Mouse (Mus musculus): ENCODE measurements around the gene H2-Q7.
"Not testable (repeated sequence)": the region's sequence is repeated elsewhere in the genome, so short reads cannot be mapped to it uniquely, and the experiment has no call there.

Gene H2-Q7

DNA sequence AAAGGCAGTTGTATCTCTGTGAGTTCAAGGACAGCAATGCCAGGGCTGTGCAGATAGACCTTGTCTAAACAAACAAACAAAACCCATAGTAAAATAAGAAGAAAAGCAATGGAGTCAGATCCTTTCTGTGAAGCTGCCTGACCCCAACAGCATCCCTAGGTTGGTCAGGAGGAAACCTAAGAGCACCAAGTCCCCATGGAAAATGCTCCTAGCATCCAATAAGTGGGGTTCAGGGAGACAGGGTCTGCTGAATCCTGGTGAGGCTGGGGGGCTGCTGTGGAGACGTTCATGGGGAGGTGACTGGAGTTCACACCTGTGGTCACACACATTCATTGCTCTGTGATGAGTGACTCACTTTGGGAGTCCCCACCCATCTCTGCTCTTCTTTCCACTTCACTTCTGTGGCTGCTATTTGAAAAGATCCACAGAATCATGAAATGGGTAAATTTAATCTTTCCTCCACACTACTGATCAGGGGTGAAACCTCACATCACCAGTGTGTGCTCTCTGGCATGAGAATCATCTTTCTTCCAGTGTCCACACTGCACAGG lies 1.5 kb upstream of the H2-Q7 start:
- not testable (repeated sequence) for DNase-seq

DNA sequence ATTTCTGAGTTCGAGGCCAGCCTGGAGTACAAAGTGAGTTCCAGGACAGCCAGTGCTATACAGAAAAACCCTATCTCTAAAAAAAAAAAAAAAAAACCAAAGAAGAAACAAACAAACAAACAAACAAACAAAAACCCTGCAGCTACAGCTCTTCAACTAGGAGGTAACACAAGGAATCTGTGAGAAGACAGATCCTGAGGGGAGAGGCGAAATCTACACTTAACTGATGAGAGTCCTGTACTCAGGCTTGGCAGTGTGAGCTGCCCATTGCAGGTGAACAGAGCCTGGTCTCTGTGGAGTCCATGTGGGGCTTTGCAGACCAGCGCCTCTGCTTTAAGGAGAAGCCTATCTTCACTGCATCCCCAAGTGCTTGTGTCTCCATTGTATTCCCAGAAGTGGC lies 560 bp upstream of the H2-Q7 start:
- not testable (repeated sequence) for DNase-seq

DNA sequence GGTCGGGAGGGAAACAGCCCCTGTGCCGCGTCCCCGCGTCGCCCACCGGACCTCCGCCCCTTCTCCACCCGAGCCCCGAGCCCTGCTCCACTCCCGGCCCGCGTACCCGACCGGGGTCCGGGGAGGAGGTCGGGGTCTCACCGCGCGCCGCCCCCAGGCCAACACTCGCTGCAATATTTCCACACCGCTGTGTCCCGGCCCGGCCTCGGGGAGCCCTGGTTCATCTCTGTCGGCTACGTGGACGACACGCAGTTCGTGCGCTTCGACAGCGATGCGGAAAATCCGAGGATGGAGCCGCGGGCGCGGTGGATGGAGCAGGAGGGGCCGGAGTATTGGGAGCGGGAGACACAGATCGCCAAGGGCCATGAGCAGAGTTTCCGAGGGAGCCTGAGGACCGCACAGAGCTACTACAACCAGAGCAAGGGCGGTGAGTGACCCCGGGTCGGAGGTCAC lies 366 bp downstream of the H2-Q7 start:
- DNase-seq = peak; percentile 7

DNA sequence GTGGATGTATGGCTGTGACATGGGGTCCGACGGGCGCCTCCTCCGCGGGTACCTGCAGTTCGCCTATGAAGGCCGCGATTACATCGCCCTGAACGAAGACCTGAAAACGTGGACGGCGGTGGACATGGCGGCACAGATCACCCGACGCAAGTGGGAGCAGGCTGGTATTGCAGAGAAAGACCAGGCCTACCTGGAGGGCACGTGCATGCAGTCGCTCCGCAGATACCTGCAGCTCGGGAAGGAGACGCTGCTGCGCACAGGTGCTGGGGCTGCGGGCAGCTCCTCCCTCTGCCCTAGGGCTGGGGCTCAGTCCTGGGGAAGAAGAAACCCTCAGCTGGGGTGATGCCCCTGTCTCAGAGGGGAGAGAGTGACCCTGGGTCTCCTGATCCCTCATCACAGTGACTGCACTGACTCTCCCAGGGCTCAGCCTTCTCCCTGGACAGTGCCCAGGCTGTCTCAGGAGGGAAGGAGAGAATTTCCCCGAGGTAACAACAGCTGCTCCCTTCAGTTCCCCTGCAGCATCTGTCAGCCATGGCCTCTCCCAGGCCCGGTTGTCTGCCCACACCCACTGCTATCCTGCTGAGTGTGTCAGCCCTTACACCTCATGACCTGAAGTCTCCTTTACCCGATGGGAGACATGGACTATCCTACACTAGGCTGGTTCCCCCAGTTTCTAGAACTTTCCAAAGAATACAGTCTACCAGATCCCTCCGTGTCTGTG lies 1.1 kb downstream of the H2-Q7 start:
- not testable (repeated sequence) for DNase-seq

DNA sequence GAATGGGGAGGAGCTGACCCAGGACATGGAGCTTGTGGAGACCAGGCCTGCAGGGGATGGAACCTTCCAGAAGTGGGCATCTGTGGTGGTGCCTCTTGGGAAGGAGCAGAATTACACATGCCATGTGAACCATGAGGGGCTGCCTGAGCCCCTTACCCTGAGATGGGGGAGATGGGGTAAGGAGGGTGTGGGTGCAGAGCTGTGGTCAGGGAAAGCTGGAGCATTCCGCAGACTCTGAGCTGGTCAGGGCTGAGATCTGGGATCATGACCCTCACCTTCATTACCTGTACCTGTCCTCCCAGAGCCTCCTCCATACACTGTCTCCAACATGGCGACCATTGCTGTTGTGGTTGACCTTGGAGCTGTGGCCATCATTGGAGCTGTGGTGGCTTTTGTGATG lies 3.4 kb downstream of the H2-Q7 start:
- DNase-seq = not testable (repeated sequence)

DNA sequence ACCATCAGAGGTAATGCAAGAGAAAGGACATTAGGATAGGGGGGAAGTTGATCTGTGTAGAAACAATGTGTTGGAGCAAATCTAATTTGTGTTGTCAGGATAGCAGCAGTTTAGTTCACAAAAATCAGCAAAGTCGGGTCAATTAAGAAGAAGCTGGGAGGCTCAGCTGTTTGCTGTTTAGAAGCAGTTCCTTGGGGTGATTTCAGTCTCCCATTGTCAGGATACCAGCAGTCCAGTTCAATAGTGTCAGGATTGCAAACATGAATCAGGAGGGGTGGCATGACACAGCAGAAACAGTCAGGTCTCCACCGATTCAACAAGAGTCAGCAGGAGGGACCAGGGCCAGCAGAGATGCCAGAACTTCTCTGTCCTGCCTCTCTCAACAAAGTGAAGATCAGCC lies 5.6 kb downstream of the H2-Q7 start:
- DNase-seq = not testable (repeated sequence)

DNA sequence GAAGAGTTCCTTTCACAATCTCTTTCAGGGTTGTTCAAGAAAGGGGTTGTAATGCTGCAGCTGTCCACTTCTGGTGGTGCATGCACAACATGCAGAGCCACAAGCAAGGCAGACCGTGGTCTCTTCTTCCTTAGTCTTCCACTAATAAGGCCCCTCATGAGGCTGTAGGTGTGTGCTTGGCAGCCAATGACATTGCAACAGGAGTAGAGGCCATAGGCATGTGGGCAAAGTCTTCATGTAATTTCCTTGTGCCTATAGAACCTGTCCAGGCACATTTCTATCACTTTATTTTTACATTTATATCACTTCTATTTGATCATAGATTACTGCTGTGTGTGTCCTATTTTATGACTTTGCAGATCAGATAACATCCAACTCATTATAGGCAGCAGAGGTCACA lies 19.3 kb downstream of the H2-Q7 start:
- DNase-seq = not testable (repeated sequence)

DNA sequence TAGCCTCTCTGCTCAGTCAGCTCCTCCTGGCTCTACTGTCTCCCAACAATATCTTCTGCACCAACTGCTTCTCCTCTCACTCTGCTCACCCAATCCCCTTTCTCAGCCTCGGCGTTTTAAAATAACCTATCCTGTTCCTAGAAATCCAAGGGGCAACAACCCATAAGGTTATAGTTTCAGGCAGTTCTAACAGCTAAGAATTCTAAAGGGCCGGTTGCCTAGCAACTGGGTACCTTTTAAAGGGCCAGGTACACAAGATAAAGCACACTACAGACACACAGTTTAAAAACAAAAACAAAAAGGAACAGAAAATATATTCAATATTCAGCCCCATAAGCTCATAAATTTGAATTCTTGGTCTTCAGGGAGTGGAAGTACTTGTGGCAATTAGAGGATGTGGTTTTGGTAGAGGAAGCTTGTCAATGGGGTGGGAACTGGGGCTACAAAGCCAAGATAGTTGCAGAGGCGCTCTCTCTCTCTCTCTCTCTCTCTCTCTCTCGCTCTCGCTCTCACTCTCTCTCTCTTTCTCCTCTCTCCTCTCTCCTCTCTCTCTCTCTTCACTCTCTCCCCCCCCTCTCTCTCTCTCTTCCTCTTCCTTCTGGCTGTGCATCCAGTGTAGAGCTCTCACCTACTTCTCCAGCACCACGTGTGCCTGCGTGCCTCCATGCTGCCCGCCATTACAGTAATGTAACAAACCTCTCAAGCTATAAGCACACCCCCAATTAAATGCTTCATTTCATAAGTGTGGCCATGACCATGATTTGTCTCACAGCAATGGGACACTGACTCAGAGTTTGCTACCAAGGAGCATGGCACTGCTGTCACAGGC lies 21.8 kb downstream of the H2-Q7 start:
- not testable (repeated sequence) for DNase-seq

DNA sequence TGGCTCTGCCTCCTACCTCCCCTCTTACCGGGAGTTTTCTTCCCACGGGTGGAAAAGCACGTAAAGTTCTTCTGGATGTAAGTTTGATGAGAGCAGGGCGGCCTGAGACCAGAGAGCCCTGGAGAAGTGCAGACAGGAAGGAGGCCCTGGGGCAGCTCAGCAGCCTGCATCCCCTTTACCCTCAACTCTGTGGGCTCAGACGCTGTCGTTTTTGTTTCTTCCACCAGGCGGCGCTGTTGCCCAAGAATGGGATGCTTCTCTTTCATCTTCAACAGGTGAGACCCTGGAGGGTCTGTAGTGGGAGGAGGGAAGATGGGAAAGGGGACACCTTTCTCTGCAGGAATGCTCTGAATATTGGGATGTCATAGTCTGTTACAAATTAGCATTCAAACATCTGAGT lies 26.7 kb downstream of the H2-Q7 start:
- not testable (repeated sequence) for DNase-seq

DNA sequence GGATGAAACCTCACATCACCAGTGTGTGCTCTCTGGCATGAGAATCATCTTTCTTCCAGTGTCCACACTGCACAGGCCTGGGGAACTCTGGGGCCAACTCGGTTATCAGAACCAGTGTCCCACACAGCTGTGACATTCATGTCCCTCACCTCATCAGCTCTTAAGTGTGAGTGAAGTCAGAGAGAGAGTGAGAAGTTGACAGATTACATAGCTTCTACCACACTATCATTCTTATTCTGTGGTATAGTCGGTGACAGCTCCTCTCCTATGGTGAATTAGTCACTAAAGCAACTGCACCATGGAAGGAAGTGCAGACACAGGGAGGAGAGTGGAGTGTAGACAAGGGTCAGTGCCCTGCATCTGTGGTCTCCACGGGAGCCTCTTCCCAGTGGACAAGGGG lies 30.0 kb downstream of the H2-Q7 start:
- not testable (repeated sequence) for DNase-seq

DNA sequence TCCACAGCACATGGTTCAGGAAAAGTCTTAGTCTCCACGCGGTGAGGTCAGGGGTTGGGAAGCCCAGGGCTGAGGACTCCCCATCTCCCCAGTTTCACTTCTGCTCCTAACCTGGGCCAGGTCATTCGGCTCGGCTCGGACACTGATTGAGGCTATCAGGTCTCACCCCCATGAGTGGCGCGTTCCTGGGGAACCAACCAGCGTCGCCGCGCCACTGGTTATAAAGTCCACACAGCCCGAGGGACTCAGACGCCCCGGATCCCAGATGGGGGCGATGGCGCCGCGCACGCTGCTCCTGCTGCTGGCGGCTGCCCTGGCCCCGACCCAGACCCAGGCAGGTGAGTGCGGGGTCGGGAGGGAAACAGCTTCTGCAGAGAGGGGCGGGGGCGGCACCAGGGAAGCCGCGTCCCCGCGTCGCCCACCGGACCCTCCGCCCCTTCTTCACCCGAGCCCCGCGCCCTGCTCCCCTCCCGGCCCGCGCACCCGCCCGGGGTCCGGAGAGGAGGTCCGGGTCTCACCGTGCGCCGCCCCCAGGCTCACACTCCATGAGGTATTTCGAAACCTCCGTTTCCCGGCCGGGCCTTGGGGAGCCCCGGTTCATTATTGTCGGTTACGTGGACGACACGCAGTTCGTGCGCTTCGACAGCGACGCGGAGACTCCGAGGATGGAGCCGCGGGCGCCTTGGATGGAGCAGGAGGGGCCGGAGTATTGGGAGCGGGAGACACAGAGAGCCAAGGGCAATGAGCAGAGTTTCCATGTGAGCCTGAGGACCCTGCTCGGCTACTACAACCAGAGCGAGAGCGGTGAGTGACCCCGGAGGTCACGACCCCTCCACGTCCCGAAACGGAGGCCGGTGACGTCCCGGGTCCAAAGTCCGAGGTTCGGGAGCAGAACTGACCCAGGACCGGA lies 31.1 kb downstream of the H2-Q7 start, which contains the start of gene H2-Q10:
TSS of gene H2-Q10 (plus strand) at position 248 of the 910 bp plus-strand sequence.
- no peak for DNase-seq

DNA sequence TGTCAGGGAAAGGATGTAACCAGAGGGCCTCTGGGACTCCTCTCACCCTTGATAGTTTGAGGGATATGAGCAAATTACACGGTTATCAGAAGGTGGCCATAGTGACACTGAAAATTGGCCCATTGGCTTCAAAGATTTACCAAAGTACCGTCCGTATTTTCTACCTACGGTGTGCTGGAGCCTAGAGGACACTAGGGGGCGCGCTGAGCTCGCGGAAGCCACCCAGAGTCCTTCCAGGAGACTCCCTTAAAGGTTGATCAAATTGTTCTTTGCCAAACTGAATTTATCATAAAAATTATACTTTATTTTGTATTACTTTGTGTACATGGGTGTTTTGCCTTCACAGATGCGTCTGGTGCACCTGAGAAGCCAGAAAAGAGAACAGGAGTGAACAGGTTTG lies 45.1 kb downstream of the H2-Q7 start:
- peak; percentile 63 for DNase-seq

DNA sequence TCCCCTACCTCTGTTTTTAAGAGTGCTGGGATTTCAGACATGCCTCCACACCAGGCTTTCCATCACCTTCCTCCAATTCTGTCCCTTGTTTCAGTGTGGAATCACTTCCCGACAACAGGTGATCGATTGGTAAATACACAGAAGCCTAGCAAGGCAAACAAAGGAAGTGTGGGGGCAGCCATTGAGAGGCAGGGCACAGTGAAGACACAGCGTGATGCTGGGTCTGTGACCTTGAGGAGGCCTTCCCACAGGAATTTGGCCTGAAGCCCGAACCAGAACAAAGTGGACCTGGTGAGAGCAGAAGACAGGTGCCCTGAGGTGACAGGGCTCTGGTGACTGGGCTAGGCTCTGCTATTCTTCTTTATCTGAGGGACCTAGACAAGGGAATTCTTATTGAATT lies 46.7 kb downstream of the H2-Q7 start:
- DNase-seq = no peak

DNA sequence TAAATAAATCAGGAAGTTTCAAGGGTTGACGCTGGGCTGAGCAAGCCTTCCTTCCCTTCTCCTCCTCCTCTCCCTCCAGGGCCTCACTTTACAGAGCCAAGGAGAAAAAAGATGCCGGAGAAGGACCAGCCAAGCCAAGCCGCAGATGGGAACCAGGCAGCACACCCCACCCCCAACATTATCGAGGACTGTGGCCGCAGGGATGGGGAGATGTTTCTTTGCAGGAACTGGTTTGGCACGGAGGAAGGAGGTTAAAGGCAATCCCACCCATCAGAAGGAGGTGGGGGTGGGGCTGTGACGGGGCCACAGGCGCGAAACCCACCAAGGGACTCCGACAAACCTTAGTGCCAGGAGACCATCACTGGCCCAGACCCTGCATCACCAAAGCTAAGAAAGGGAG lies 47.8 kb downstream of the H2-Q7 start:
- no peak for DNase-seq

DNA sequence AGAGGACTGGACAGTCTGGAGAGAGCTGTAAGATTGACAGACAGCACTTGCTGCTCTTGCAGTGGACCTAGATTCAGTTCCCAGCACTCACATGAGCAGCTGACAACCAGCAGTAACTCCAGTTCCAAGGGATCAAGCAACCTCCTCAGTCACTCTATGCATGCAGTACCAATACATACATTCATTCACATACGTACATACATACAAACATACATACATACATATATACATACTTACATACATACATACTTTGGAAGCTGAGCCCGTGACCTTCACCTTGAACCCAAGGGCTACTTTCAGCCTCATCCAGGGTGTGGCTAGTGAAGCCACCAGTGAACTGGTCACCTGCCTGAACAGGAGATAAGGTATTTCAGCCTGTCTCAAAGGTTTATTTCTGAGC lies 49.1 kb downstream of the H2-Q7 start:
- DNase-seq = no peak

DNA sequence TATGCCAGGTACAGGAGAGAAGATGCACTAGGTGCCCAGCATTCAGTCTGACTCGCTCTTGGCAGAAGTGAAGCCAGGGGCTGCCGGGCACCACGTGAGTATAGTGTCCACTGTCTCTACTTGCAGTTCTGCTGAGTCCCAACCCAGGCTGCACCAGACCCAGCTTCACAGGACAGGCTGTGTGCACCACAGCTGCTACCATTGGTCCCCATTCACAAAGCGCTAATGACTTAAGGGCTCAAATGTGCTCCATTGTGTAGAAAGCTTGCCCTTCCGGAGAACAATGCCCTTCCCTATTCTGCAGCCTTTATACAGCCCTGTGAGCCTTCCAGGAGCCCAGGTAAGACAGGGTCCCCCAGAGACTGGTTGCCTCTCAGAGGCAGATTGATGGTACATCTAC lies 51.4 kb downstream of the H2-Q7 start:
- DNase-seq = no peak
